Mouse (Mus musculus) lung, postnatal 0 days (tissue): Measurements from ENCODE around the gene Lpar1. TPM values are rescaled to one million over a fixed set of nuclear protein-coding genes. Genes with fewer than 3 reads are reported as not detected.

Experiments used
- ATAC-seq: fragments of 200-750 bp; cut with Nextera tagmentation; 2 replicates; pipeline ENCODE4 v1.8.0; 2017; ENCODE audit warnings: moderate library complexity
- DNase-seq: peaks from one replicate; pipeline ENCODE4 v3.0.0-alpha.2; 2016; ENCODE audit warnings: low spot score
- H3K27ac ChIP-seq: fragments of 300-500 bp; sonication (generic); 2 replicates; pipeline ENCODE4 v1.5.1; 2014; ENCODE audit warnings: antibody characterized with exemption, mild to moderate bottlenecking, low read length, mixed read lengths
- H3K27me3 ChIP-seq: fragments of 300-500 bp; sonication (generic); replicated peaks from 2 replicates; pipeline ENCODE4 v1.6.1; 2014; ENCODE audit warnings: low read length, mixed read lengths; ENCODE audit not compliant: insufficient read depth
- H3K36me3 ChIP-seq: fragments of 300-500 bp; sonication (generic); 2 replicates; pipeline ENCODE4 v1.6.1; 2014; ENCODE audit warnings: low read length, mixed read lengths; ENCODE audit not compliant: insufficient read depth
- H3K4me1 ChIP-seq: fragments of 300-500 bp; sonication (generic); 2 replicates; pipeline ENCODE4 v1.6.1; 2014; ENCODE audit warnings: antibody characterized with exemption, low read depth, low read length, mixed read lengths; ENCODE audit not compliant: insufficient read depth
- H3K4me2 ChIP-seq: fragments of 300-500 bp; sonication (generic); replicated peaks from 2 replicates; pipeline ENCODE4 v1.6.1; 2014; ENCODE audit warnings: low read depth, mild to moderate bottlenecking, low read length, moderate library complexity, mixed read lengths
- H3K4me3 ChIP-seq: fragments of 300-500 bp; sonication (generic); 2 replicates; pipeline ENCODE4 v1.5.1; 2014; ENCODE audit warnings: low read depth, low read length
- H3K9ac ChIP-seq: fragments of 300-500 bp; sonication (generic); replicated peaks from 2 replicates; pipeline ENCODE4 v1.6.1; 2014; ENCODE audit warnings: low read depth, mild to moderate bottlenecking
- H3K9me3 ChIP-seq: fragments of 300-500 bp; sonication (generic); 2 replicates; pipeline ENCODE4 v1.6.1; 2016; ENCODE audit warnings: low read length, mixed read lengths
- CTCF ChIP-seq: IDR thresholded peaks from 2 replicates; pipeline ENCODE4 v1.5.1; 2016; ENCODE audit warnings: antibody characterized with exemption, mild to moderate bottlenecking
- EP300 ChIP-seq: IDR thresholded peaks from 2 replicates; pipeline ENCODE4 v1.6.1; 2016; ENCODE audit warnings: antibody characterized with exemption, mild to moderate bottlenecking, control low read depth
- WGBS: fragments of 180-500 bp; shearing (Covaris S2); extraction: QIAGEN DNeasy Blood & Tissue Kit; methylation state at CpG from one replicate; pipeline ENCODE4 v1.1.7; 2014; 5-methylcytosine and 5-hydroxymethylcytosine counted together
- polyA plus RNA-seq: library from polyadenylated mRNA; unstranded; fragments of >200 nt; fragmentation: Nextera tagmentation; extraction: Ambion mirVana; gene quantifications from 2 replicates; pipeline ENCODE4 v1.2.1, GENCODE M21; 2015

Lpar1 gene
- polyA plus RNA-seq, 1 experiment from 2014 or later, result 31.8 TPM

GRCm38 (mm10) chr4:58497284-58497683, 56.4 kb downstream of the Lpar1 start:
- H3K9me3 ChIP-seq, result no peaks in the 10 kb centered on the region
- H3K9ac ChIP-seq, result no peak overlapping the region
- no peak overlapping the region for H3K4me2 ChIP-seq
- no peaks in the 10 kb centered on the region for H3K27me3 ChIP-seq
- WGBS, result 43% methylated on average over 4 of the region's 4 CpGs
- DNase-seq, result no peak
- ATAC-seq, result no peak
- no peaks in the 10 kb centered on the region for H3K4me1 ChIP-seq
- TF ChIP-seq EP300 (no peak), CTCF (no peak)
- H3K36me3 ChIP-seq, result no peaks in the 10 kb centered on the region
- H3K27ac ChIP-seq, result no peak overlapping the region
- no peak overlapping the region for H3K4me3 ChIP-seq

DNA sequence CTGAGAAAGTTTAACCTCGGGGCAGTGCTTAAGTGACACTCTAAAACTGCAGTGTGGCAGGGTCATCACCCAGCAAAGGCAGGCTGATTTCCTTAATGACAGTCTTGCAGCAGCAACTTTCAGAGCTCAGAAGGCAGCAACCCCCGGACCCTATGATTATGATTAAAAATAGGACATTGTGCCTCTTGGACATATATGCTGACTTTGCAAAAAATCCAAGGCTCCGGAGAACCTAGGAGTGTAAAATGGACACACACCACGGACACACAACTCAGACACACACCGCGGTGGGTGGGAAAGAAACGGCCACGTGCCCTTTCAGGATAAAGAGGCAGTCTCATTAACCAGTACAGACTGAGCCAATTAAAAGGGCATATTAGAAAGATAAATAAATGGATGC, 57.0 kb downstream of the Lpar1 start:
- no peak for DNase-seq
- no peak for ATAC-seq
- no peak overlapping the region for H3K4me3 ChIP-seq
- H3K4me2 ChIP-seq, result no peak overlapping the region
- no peaks in the 10 kb centered on the region for H3K36me3 ChIP-seq
- H3K4me1 ChIP-seq, result no peaks in the 10 kb centered on the region
- no peak overlapping the region for H3K27ac ChIP-seq
- TF ChIP-seq EP300 (no peak), CTCF (no peak)
- no peak overlapping the region for H3K9ac ChIP-seq
- H3K27me3 ChIP-seq, result no peaks in the 10 kb centered on the region
- no peaks in the 10 kb centered on the region for H3K9me3 ChIP-seq
- WGBS, result 56% methylated on average over 8 of the region's 8 CpGs

GRCm38 (mm10) chr4:58491742-58492141, 62.0 kb downstream of the Lpar1 start:
- TF ChIP-seq CTCF, result no peak
- no peak for TF ChIP-seq EP300
- Histone ChIP-seq H3K27ac (no peak overlapping the region), H3K4me3 (no peak overlapping the region), H3K9me3 (no peaks in the 10 kb centered on the region), H3K27me3 (no peaks in the 10 kb centered on the region), H3K9ac (no peak overlapping the region), H3K4me2 (no peak overlapping the region), H3K4me1 (no peaks in the 10 kb centered on the region; the same call in 1 of the 2 replicates), H3K36me3 (no peaks in the 10 kb centered on the region)
- WGBS, result 68% methylated on average over 3 of the region's 3 CpGs
- ATAC-seq, result no peak
- no peak for DNase-seq

DNA sequence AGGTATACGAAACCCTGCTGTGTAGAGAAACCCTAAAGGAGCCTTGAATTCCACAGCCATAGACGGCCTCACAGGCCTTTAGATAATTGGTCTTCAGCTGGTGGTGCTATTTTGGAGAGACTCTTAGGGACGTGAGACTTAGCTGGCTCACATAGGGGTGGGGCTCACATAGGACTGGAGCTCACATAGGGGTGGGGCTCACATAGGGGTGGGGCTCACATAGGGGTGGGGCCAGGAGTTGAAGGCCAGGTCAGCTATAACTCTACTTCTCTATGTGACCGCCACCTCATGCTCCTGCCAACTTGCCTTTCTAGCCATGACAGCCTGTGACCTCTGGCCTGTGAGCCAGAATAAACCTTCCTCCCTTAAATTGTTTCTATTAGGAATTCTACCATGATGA, 63.3 kb downstream of the Lpar1 start:
- Histone ChIP-seq H3K4me1 (no peaks in the 10 kb centered on the region; the same call in 1 of the 2 replicates), H3K27me3 (no peaks in the 10 kb centered on the region), H3K9ac (no peak overlapping the region), H3K9me3 (no peaks in the 10 kb centered on the region), H3K4me3 (no peak overlapping the region), H3K27ac (no peak overlapping the region), H3K4me2 (no peak overlapping the region), H3K36me3 (no peaks in the 10 kb centered on the region)
- no peak for TF ChIP-seq CTCF
- no peak for TF ChIP-seq EP300
- ATAC-seq (no peak), DNase-seq (no peak)
- WGBS, result 78% methylated on average over 4 of the region's 4 CpGs

DNA sequence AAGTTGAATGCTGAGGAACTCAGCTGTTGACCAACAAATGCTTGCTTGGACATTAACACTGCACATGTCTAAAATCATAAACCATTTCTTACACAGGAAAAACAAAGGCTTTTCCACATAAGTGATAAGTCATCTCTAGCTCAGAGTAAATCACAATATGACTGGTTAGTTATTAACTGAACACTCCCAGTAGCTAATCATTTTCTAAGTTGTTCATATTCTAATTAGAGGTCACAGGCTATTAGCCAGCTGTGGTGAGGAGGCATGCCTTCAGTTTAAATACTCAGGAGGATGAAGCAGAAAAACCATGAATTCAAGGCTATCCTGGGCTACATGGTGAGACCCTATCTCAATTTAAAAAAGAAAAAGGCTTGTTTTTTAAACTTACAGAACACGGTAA, 75.1 kb downstream of the Lpar1 start:
- no peak for TF ChIP-seq CTCF
- no peak for ATAC-seq

DNA sequence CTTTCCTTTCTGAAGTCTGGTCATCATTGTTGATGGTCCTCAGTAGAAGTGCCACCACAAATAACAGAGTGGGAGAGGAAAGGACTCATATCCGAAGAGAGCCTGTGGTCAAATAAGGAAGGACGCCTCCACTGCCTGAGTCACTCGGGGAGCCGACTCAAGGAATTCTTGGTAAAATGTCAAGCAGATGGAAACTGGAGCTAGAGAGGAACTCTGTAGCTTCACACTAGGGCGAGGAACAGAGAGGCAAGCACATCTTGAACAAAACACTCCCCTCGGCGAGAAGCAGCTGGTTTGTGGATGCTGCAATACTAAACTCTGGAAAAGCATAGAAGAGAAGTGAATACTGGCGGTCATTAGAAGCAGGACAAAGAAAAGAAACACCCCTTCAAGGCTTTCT, 76.0 kb downstream of the Lpar1 start:
- no peak overlapping the region for H3K4me3 ChIP-seq
- no peaks in the 10 kb centered on the region for H3K36me3 ChIP-seq
- no peak overlapping the region for H3K9ac ChIP-seq
- H3K4me1 ChIP-seq, result no peaks in the 10 kb centered on the region
- WGBS, result 85% methylated on average over 8 of the region's 8 CpGs
- DNase-seq (no peak), ATAC-seq (no peak)
- H3K9me3 ChIP-seq, result no peaks in the 10 kb centered on the region
- H3K4me2 ChIP-seq, result no peak overlapping the region
- H3K27ac ChIP-seq, result no peak overlapping the region
- no peaks in the 10 kb centered on the region for H3K27me3 ChIP-seq
- no peak for TF ChIP-seq EP300
- no peak for TF ChIP-seq CTCF

More for the DNA sequence above, 75.1 kb downstream of the Lpar1 start:
- Histone ChIP-seq H3K9ac (no peak overlapping the region), H3K4me1 (no peaks in the 10 kb centered on the region), H3K27ac (no peak overlapping the region), H3K4me3 (no peak overlapping the region), H3K4me2 (no peak overlapping the region), H3K9me3 (no peaks in the 10 kb centered on the region), H3K36me3 (no peaks in the 10 kb centered on the region), H3K27me3 (no peaks in the 10 kb centered on the region)
- 89% methylated on average over 1 of the region's 1 CpGs for WGBS
- no peak for DNase-seq
